Mouse (Mus musculus) stomach, embryonic 14.5 days (tissue): ENCODE results near the gene Eif5a2. TPM values are rescaled to one million over a fixed set of nuclear protein-coding genes. Genes with fewer than 3 reads are reported as not detected.

ENCODE experiments used
- ATAC-seq: fragments of 200-750 bp; cut with Nextera tagmentation; 2 replicates; pipeline ENCODE4 v1.8.0; 2017; ENCODE audit warnings: low read depth, moderate TSS enrichment; ENCODE audit not compliant: insufficient number of reproducible peaks, insufficient read depth, low FRiP score
- H3K27ac ChIP-seq: fragments of 300-500 bp; sonication (generic); 2 replicates; pipeline ENCODE4 v1.5.1; 2014; ENCODE audit warnings: mild to moderate bottlenecking, low read length, moderate library complexity, mixed read lengths
- H3K27me3 ChIP-seq: fragments of 300-500 bp; sonication (generic); 2 replicates; pipeline ENCODE4 v1.6.1; 2014; ENCODE audit warnings: low read length, control low read depth, mixed read lengths; ENCODE audit not compliant: control insufficient read depth, insufficient read depth
- H3K36me3 ChIP-seq: fragments of 300-500 bp; sonication (generic); 2 replicates; pipeline ENCODE4 v1.6.1; 2014; ENCODE audit warnings: mild to moderate bottlenecking, control low read depth, low read length, moderate library complexity, mixed read lengths; ENCODE audit not compliant: control insufficient read depth, insufficient read depth
- H3K4me1 ChIP-seq: fragments of 300-500 bp; sonication (generic); 2 replicates; pipeline ENCODE4 v1.6.1; 2014; ENCODE audit warnings: low read length, control low read depth, mixed read lengths; ENCODE audit not compliant: control insufficient read depth, insufficient read depth
- H3K4me2 ChIP-seq: fragments of 300-500 bp; sonication (generic); replicated peaks from 2 replicates; pipeline ENCODE4 v1.6.1; 2014; ENCODE audit warnings: low read depth, low read length, control low read depth
- H3K4me3 ChIP-seq: fragments of 300-500 bp; sonication (generic); 2 replicates; pipeline ENCODE4 v1.5.1; 2014; ENCODE audit warnings: low read depth, low read length, control low read depth
- H3K9ac ChIP-seq: fragments of 300-500 bp; sonication (generic); replicated peaks from 2 replicates; pipeline ENCODE4 v1.6.1; 2014; ENCODE audit warnings: low read depth, mild to moderate bottlenecking, control low read depth, low read length, moderate library complexity, mixed read lengths
- H3K9me3 ChIP-seq: fragments of 300-500 bp; sonication (generic); 2 replicates; pipeline ENCODE4 v1.6.1; 2016; ENCODE audit warnings: low read depth, low read length, control low read depth; ENCODE audit not compliant: control insufficient read depth
- WGBS: fragments of 180-500 bp; shearing (Covaris S2); extraction: QIAGEN DNeasy Blood & Tissue Kit; methylation state at CpG from one replicate; pipeline ENCODE4 v1.1.7; 2014; 5-methylcytosine and 5-hydroxymethylcytosine counted together
- polyA plus RNA-seq: library from polyadenylated mRNA; unstranded; fragments of >200 nt; fragmentation: Nextera tagmentation; extraction: Ambion mirVana; gene quantifications from 2 replicates; pipeline ENCODE4 v1.2.1, GENCODE M21; 2014

Gene Eif5a2
- polyA plus RNA-seq, 1 experiment from 2014 or later: 7.4 TPM

DNA sequence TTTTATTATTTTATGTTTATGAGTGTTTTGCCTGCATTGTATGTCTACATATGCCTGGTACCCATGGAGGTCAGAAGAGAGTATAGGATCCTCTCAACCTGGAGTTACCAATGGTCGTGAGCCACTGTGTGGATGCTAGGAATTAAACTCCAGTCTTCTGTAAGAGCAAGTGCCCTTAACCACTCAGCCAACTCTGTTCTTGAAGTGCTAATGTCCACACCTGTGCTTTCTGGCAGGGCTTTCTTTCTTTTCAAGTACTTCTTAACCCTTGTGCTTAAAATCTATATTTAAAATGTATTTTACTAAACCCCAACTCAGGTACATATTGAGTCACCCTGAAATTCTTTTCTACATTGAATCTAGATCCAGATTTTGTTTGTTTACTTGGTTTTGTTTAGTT lies 45.2 kb downstream of the Eif5a2 start:
- WGBS: 91% methylated on average over 1 of the region's 1 CpGs
- H3K4me2 ChIP-seq: no peak overlapping the region

DNA sequence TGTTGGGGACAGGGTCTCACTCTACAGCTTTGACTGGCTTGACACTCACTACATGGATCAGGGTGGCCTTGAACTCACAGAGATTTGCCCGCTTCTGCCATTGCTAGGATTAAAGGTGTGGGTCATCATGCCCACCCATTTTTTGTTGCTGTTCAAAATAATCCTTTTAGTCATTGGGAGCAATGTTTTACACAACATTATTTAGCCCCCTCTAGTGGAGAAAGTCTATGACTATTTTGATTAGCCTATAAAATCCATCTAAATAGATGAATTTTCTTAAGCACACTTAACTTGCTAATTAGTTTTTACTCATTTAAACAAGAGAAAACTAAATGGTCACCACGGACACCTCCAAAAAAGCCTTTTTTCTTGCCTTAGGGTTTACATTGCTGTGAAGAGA lies 46.5 kb downstream of the Eif5a2 start:
- WGBS: 88% methylated on average over 2 of the region's 2 CpGs

More for the DNA sequence above, 45.2 kb downstream of the Eif5a2 start:
- no peak for ATAC-seq
- Histone ChIP-seq H3K27me3 (no peaks in the 10 kb centered on the region), H3K9me3 (no peaks in the 10 kb centered on the region), H3K4me1 (no peaks in the 10 kb centered on the region), H3K36me3 (no peaks in the 10 kb centered on the region), H3K4me3 (no peak overlapping the region), H3K27ac (no peak overlapping the region), H3K9ac (no peak overlapping the region)

DNA sequence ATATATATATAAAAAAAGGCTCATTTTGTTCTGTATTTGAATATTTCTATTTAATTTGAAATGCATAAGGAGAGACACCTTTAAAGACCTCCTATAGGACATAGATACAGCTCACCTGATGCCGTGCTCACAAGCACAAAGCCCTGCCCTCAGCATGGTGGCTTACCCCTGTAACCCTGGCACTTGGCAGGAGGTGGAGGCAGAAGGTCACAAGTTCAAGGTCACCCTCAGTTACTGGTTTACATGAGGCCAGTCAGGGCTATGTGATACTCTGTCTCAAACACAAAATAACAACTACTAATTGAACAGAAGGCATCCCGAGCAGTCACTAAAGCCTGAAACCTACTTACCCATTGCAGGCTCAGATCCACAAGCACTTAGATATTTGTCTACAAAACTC lies 48.4 kb downstream of the Eif5a2 start:
- H3K27ac ChIP-seq: no peak overlapping the region
- no peak overlapping the region for H3K4me3 ChIP-seq
- H3K27me3 ChIP-seq: no peaks in the 10 kb centered on the region
- 93% methylated on average over 2 of the region's 2 CpGs for WGBS
- no peaks in the 10 kb centered on the region for H3K9me3 ChIP-seq
- H3K9ac ChIP-seq: no peak overlapping the region
- H3K4me2 ChIP-seq: no peak overlapping the region
- H3K4me1 ChIP-seq: no peaks in the 10 kb centered on the region
- no peaks in the 10 kb centered on the region for H3K36me3 ChIP-seq
- ATAC-seq: no peak

More for the DNA sequence above, 46.5 kb downstream of the Eif5a2 start:
- no peak overlapping the region for H3K9ac ChIP-seq
- H3K4me1 ChIP-seq: no peaks in the 10 kb centered on the region
- H3K27ac ChIP-seq: no peak overlapping the region
- no peaks in the 10 kb centered on the region for H3K27me3 ChIP-seq
- H3K36me3 ChIP-seq: no peaks in the 10 kb centered on the region
- no peak overlapping the region for H3K4me3 ChIP-seq
- no peak overlapping the region for H3K4me2 ChIP-seq
- ATAC-seq: no peak
- no peaks in the 10 kb centered on the region for H3K9me3 ChIP-seq

DNA sequence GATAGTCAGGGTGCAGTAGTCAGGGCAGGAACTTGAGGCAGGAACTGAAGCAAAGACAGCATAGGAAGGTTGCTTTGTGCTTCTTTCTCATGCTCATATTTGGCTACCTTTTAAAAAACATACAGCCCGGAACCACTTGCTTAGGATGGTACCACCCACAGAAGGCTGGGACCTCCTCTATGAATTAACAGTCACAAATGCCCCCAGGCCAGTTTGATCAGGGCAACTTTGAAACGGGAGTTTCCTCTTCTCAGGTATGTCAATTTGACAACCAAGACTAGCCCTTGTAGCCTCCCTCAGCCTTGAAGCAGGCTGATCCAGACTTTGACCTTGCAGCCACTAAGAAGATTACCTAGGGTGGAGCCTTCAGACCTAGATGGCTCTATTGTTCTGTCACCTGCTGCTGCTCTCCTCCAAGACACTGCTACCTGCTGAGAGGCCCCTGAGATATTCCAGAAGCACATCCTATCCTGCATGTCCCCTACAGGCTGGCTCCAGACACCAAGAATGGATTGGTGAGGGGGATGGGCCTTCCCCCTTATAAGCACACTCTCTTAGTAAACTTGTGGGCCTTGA lies 55.8 kb downstream of the Eif5a2 start:
- no peak for ATAC-seq
- 70% methylated on average over 2 of the region's 2 CpGs for WGBS
- H3K27ac ChIP-seq: no peak overlapping the region

DNA sequence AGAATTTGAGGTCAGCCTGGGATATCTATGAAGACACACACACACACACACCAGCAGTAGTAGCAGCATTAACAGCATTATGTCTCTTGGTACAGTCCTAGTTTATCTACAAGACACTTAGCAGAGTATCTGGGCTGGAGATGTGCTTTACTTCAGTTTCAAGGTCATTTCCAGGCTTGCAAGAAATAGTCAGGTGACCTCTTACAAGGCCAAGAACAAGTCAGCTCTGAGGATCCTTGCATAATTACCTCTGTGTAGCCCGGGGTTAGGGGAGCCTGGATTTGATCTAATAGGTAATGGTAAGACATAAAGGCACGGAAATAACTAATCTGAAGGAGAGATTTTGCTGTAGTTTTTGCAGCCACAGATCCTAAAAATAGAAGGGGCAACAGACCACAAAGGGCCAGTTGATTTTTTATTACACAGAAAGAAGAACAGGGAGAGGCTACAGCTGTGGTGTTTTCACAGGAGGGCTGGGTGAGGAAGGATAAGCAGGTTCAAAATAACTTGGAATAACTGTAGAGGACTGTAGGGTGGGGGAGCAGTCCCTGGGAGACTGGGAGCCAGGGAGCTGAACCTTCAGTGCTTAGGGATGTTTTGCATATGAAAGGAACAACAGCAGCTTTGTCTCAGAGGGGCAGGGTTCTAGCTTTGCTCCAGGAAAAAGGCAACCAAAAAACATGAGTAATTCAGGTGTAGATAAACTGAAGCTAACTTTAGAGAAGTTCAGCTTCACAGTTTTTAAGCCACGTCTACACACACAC lies 61.0 kb downstream of the Eif5a2 start:
- 50% methylated on average over 3 of the region's 3 CpGs for WGBS
- Histone ChIP-seq H3K27me3 (no peaks in the 10 kb centered on the region), H3K4me1 (no peaks in the 10 kb centered on the region), H3K9me3 (no peaks in the 10 kb centered on the region), H3K27ac (no peak overlapping the region), H3K9ac (no peak overlapping the region), H3K4me2 (no peak overlapping the region), H3K36me3 (no peaks in the 10 kb centered on the region), H3K4me3 (no peak overlapping the region)
- no peak for ATAC-seq

More for the DNA sequence above, 55.8 kb downstream of the Eif5a2 start:
- Histone ChIP-seq H3K4me1 (no peaks in the 10 kb centered on the region), H3K9me3 (no peaks in the 10 kb centered on the region), H3K4me2 (no peak overlapping the region), H3K36me3 (no peaks in the 10 kb centered on the region), H3K4me3 (no peak overlapping the region), H3K9ac (no peak overlapping the region), H3K27me3 (no peaks in the 10 kb centered on the region)

DNA sequence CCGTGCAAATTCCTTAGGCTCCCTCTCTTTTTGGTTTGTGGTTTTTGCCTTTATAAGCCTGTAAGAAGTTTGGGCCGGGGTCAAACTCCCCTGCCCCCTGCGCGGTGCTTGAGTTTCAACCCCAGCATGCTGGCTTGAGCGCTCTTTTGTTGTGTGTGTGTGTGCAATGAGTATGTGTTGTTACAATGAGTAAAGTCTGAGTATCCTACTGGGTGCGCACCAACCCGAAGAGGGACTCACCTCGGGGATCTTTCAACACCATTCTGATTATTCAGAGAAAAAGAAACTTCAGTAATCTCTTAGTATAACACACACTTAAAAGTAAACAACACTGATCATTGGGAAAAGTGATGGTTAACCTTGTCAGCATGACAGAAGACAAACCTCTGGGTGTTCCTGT lies 62.2 kb downstream of the Eif5a2 start:
- H3K4me1 ChIP-seq: no peaks in the 10 kb centered on the region
- H3K27ac ChIP-seq: no peak overlapping the region
- H3K36me3 ChIP-seq: no peaks in the 10 kb centered on the region
- WGBS: 51% methylated on average over 8 of the region's 8 CpGs
- H3K9me3 ChIP-seq: no peaks in the 10 kb centered on the region
- H3K27me3 ChIP-seq: no peaks in the 10 kb centered on the region
- no peak for ATAC-seq
- no peak overlapping the region for H3K4me2 ChIP-seq
- H3K4me3 ChIP-seq: no peak overlapping the region
- no peak overlapping the region for H3K9ac ChIP-seq

DNA sequence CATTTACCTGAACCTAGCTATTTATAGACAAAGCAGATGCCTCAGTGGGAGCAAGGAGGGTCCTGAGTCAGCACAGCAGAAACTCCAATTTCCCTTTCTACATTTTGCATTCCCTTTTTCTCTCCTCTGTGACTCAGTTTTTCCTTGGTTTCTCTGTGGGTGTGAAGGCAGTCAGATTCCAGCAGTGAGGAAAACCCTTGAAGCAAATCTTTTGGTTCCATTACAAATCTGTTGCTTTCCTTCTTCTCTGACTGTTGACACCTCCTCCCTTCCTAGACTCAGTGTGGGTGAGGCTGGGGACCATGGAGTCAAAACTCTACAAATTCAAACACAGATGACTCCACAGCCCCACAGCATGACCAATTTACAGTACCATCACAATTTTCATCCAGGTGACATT lies 66.0 kb downstream of the Eif5a2 start:
- Histone ChIP-seq H3K27ac (no peak overlapping the region), H3K4me3 (no peak overlapping the region), H3K4me1 (no peaks in the 10 kb centered on the region), H3K4me2 (no peak overlapping the region), H3K36me3 (no peaks in the 10 kb centered on the region), H3K9ac (no peak overlapping the region), H3K9me3 (no peaks in the 10 kb centered on the region), H3K27me3 (no peaks in the 10 kb centered on the region)
- ATAC-seq: no peak
